Mouse (Mus musculus): Measurements from ENCODE around the gene Limk1.
A peak's percentile ranks its signal among the peaks of the same experiment; 100 is the strongest.

Limk1 gene

DNA sequence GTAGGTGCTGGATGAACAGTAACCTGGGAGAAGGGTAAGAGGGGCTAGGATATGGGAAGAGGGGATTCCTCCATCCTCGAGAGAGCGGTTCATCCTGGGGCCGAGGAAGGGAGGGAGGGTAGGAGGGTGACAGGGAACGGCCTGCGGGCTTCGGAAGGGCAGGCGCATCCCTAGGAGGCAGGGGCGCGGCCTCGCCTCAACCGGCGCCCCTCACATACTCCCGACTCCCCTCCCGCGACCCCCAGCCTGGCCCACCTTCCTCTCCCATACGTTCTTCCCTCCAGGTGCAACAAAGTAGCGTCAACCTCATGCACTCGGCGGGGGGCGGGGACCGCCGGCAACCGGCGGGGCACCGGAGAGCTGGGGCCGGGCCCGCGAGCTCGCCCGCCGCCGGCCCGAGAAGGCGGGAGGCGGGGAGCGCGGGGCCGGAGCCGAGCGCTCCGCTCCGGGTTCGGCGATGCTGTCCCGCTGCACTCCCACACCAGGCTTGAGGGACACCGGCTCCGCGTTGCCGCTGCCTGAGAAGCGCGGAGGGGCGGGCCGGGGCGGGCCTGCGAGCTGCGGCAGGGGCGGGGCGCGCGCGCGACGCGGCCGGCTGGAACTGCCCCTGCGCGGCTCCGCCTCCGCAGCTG lies at the start of gene Limk1:
Gene Limk1, minus strand, starts transcription at position 513 of the 632 bp plus-strand sequence.
- DNase-seq (ENCODE audit: low spot score): no peak

DNA sequence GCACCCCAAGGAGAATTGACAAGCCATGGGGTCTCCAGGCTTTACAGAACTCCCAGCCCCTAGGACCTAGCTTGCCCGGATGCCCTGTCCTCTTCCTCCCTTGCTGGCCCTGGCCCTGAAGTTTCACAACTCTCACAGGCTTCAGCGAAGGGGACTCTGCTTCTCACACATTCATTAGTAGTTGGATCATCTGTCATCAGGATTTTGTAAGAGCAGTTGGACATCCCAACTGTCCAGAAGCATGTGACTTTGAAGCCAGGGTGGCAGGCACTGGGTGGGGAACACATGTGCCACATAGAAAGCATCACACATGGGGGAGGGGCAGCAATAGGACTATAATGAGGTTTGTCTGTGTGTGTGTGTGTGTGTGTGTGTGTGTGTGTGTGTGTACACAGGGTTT lies 46.5 kb upstream of the Limk1 start:
- DNase-seq (ENCODE audit: low spot score): no peak

DNA sequence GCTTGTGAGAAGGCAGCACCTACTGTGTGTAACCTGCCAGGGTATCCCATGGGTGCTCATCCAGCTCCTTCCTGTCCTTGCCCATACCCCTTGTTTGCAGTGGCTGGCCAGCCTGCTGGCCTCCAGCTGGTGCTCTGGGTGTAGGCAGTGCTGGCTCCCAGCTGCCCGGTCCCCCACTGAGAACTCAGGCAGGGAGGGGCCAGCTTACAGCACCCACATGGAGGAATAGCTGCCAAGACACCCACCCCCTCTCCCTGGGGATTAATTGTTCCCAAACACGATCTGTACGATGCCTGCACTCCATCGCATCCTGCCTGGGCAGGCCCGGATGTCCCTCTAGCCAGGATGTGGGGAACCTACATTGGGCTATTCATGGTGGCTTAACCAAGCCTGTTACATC lies 45.7 kb upstream of the Limk1 start:
- DNase-seq (ENCODE audit: low spot score): no peak

DNA sequence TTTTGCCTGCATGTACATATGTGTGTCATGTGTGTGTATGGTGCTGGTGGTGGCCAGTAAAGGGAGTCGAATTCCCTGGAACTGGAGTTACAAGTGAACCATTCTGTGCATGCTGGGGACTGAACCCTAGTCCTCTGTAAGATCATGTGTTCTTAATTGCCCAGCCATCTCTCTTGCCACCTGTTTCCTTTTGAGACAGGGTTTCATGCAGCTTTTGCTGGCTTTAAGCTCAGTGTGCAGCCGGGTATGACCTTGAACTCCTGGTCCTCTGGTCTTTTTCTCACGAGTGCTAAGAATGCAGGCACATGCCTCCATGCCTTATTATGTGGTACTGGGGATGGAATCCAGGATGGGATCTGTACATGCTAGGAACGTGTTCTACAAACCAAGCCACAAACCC lies 44.8 kb upstream of the Limk1 start:
- DNase-seq (ENCODE audit: low spot score): no peak

DNA sequence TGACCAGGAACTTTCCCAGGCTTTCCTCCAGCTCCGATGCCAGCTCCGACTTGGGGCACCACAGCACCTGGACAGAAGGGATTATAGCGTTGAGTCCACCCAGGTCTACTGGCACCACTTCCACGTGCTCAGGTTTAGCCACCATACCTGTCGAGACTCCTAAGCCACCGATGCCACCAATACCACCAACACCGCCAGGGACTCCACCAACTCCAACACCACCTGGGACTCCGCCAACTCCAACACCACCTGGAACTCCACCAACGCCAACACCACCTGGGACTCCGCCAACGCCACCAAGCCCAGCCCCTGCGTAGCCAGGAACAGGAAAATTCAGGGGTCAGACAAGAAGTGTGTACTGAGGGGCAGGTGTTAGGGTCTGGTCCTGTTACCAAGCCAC lies 40.7 kb upstream of the Limk1 start:
- no peak for DNase-seq (ENCODE audit: low spot score)

DNA sequence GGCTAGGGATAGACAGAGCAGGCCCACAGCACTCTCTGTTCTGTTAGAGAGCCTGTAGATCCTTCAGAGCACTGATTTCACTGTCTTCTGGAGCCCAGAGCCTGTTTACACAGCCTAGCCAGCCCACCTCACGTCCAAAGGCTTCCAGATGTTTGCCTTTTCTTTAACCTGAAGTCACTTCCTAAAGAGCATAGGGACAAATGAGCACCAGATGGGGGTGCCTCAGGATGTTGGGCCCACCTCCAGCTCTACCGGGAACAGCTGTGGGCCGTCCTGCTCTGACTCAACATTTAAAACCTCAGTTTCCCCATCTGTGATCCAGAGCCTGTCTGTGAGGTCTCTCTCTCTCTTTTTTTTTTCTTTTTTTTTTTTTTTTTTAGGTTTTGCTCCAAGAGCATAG lies 40.1 kb upstream of the Limk1 start:
- DNase-seq (ENCODE audit: low spot score): no peak

DNA sequence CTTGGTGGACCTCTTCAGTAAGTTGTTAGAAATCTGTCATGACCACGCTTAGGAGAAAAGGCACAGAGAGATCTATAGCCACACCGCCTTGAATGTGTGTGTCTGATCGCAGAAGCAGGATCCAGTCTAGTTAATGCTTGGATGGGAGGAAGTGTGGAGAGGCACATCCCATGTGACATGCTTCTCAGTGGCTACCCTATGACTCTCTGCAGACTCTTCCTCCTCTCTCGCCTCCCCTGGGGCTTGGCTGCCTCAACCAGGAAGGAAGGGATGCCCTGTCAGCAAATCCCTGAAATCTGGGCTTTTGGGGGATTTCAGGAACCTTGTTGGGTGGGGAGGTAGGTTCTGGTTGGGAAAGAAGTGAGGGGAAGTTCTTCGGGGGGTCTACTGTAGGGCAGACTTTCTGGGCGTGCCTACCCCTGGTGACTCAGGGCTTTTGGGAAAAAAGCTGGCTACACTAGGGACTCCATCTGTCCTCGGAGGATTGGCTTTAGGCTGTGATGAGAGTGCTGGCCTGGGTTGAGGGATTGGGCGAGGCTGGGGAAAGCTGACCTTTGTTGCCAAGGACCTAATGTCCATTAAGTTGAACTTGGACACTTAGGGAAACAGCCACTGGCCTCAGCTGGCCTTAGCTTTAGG lies 38.7 kb upstream of the Limk1 start:
- no peak for DNase-seq (ENCODE audit: low spot score)

DNA sequence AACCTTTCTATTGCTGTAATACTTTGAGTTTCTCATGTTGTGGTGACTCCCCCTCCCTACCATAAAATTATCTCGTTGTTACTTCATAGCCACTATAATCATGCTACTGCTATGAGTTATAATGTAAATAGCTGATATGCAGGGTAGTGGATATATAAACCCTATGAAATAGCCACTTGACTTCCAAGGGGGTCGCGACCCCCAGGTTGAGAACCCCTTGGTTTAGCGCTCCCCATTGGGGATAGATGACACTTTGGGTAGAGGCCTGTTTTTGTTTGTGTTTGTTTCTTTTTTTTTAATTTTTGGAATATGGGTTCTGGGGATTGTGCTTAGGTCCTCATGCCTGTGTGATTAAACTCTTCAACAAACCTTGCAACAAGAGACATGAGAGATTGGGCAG lies 36.9 kb upstream of the Limk1 start:
- DNase-seq (ENCODE audit: low spot score): no peak

DNA sequence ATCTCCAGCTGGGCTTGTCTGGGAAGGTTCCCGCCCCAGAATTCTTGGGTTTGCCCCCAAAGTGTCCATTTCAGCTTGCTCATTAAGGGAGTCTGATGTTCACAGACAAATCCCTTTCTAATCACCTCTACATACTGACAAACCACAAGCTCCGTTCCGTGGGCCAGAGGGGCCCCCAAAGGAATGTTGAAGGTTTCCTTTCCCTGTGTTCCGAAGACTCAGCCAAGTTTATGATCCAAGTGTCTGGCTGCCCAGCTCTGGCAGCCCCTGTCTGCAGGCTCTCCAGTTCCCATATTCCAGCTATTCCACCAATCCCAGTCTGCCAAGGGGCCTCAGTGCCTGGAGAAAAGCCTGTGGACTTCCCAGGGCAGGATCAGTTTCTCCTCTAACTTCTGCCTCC lies 31.7 kb upstream of the Limk1 start:
- DNase-seq (ENCODE audit: low spot score): no peak

DNA sequence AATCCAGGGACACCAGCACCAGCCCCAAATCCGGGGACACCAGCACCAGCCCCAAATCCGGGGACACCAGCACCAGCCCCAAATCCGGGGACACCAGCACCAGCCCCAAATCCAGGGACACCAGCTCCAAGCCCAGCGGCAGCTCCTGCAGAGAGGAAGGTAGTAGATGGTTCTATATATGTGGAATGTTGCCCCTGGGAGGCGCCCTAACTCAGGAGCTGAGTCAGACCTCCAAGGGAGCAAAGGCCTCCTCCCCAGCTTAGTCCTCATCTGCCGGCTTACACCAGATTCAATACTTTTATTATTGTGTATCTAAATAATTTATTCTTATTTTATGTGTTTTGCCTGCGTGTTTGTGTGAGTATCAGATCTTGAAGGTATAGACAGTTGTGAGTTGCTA lies 22.7 kb upstream of the Limk1 start:
- no peak for DNase-seq (ENCODE audit: low spot score)

DNA sequence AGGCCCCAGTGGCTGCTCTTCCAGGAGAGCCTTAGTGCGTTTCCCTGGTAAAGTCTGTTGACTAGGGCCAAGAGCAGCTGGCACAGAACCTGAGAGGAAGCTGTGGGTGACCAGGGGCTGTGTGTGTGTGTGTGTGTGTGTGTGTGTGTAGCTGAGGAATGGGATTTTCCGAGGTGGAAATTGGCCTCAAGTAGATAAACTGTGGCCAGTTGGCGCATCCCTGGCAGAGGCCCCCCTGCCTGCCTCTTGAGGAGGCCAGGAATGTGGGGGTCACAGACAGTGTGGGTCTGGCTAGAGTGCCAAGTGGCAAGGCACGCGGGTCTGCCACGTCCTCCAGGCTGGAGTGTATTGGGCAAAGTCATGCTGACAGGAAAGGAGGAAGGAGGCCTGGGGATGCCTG lies 20.9 kb upstream of the Limk1 start:
- no peak for DNase-seq (ENCODE audit: low spot score)

DNA sequence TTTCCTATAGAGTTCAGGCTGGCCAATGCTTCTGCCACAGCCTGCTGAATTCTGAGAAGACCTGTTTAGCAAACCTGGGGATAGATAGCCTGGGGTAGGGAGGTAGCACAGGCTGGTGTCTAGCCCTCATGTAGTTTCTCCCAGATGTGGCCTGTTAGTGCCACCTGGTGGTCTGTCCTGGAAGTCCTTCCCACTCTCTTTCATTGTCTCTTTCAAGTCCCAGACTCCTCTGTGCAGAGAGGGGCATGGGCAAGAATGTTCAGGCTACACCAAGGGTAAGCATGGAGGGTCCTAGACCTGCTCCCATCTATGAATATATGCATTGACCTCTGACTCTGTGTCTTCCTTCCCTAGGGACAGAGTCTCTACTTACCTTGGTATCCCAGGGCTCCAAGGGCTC lies 15.8 kb upstream of the Limk1 start:
- peak; percentile 60 for DNase-seq (ENCODE audit: low spot score)

DNA sequence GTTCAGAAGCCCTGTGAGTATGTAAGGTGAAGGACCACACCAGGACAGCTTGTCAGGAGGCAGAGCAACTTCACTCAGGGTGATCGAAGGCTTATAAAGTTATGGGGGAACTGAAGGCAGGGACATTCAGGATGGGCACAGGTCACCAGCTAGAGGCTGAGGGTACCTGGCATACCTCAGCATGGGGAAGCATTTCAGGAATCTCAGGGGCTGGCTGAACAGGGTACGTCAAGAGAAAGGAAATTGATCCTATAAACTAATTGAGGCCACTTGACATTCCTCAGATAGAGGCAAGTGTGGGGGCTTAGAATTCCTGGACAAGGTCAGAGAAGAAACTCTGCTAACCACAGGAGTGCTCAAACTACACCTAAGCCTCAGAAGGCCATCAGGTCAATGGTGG lies 7.1 kb upstream of the Limk1 start:
- DNase-seq (ENCODE audit: low spot score): no peak

DNA sequence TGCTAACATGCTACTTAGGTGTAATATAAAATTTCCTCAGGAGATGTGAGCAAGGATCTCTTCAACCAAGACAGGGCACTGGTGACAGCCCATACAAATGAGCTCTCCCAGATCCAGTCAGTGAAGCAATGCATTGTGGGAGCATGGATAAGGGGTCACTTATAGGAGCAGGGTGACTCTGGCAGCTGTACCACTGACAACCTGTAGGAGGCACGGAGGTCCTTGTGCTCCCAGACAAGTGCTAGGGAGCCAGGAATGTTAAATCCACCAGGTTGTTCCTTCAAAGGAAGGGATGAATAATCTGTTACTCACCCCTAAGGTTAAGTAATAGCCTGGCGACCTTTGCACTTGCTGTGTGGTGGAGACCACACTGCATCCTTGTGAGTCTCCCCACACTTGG lies 6.7 kb upstream of the Limk1 start:
- no peak for DNase-seq (ENCODE audit: low spot score)

DNA sequence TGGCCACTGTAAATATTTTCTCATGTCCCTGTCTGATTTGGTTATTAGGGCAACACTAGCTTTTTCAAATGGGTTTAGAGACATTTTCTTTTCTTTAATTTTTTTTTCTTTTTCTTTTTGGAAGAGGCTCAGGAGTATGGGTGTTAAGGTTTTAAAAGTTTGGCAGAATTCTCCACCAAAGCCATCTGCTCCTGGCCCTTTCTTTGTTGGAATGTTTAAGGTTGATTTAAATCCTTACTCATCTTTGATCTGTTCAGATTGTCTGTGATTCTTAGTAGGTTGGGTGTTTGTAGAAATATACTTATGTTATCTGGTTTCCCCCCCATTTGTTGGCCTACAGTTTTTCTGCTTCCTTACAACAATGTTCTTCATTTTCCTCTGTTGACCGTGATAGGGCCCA lies 4.3 kb upstream of the Limk1 start:
- DNase-seq (ENCODE audit: low spot score): no peak

DNA sequence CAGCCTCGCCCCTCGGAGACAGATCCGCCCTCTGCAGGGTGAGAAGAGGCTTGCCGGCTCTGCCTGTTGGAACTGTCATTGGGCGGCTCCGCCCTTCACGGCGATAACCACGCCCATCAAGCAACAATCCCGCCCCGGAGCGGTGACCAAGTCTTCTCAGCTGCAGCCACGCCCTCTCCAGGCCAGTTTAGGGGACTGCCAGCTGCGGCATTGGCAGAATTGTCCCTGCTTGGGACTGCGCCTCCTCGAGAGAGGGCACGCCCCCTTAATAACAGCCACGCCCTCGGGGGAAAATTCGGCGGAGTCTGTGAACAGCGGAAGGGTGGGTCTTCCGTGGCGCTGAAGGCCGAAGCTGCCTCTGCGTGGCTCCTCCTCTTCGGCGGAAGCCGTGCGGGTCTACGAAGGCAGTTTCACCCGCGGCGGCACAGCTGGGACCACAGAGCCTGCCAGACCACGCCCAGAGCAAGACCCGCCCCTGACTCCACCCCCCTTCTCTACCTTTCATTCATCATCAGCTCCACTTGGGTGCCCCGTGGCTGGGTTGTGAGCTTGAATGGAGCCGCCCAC lies 403 bp upstream of the Limk1 start:
- DNase-seq (ENCODE audit: low spot score): peak; percentile 99

DNA sequence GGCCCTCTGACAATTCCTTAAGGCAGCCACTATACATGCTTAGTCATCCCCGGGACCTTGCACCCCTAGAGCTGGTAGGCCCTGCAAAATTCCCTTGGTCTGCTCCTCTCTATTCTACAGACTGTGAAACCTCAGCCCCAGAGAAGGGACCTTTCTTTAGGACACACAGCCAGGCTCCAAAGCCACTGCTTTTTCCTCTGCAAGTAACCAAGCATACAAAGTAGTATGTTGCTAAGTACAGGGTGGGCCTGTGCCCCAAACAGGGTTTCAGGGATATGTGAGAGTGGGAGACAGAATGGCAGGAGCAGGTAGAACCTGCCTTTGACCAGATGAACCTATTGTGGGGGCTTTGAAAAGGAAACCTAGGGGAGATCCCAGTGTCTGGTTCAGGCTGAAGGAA lies 1.2 kb downstream of the Limk1 start:
- no peak for DNase-seq (ENCODE audit: low spot score)

DNA sequence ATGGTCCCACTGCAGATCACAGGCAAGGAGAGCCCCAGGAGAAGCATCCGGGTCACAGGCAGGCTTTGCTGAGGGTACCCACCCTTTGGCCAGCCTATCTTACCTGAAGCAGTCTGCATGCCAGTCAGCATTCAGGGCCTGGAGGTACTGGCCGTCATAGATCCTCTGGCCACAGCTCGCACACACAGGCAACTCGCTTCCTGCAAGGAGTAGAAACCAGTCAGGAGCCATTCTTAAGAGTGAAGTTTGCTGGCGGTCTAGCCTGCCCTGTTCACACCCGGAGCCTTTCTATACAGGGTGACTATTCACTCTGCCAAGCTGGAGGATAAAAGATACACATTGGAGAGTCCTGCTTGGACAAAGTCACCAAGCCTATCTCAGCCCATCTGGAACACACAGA lies 1.9 kb downstream of the Limk1 start:
- DNase-seq (ENCODE audit: low spot score): no peak

DNA sequence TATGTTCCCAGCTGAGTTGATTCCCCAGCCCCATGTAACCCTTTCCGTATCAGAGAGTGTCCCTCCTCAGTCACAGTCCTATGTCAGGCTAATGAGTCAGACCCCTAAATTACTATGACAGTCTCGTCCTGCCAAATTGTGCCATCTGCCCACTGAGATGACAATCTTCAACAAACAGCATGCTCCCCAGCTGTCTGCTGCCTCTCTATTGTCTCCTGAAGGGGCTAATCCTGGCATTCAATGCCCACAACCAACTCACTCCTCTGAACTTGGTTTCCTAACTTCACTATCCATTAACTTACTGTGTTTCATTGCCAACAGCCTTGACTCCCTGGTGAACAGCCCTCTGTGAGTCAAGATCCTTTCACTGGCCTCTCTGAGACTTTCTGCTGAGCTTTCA lies 4.0 kb downstream of the Limk1 start:
- no peak for DNase-seq (ENCODE audit: low spot score)

DNA sequence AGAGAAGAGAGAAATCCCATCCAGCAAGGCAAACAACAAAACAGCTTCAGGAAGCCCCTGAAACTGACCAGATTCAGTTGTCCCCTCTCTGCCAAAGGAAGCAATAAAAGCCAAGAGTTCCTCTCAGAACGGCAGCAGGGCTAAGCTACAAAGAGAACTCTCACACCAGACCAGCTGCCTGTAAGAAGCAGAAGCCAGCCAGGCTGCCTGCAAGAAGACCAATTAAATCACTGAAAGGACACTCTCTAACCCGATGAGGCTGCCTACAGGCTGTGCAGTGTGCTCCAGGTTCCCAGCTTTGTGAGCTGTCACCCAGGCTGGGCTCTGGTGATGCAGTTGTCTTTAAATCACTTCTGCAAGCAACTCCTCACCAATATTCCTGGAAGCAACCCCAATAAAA lies 4.6 kb downstream of the Limk1 start:
- no peak for DNase-seq (ENCODE audit: low spot score)

DNA sequence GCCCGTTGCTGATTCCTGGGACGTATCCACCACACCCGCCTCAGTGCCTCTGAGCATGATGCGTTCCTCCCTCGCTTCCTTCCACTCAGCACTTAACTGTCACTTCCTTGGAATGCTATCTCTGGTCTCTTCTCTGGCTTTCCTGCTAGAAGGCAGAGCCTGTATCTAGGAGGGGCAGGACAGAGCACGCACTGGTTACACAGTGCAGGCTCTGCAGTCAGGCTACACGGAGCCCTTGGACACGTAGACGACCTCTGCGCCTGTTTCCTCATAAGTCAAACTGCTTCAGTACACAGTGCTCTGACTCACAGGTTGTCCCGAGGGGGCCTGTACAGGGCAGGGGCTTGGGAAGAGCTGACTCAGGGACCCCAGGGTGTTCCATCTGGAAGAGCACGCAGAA lies 8.2 kb downstream of the Limk1 start:
- no peak for DNase-seq (ENCODE audit: low spot score)

DNA sequence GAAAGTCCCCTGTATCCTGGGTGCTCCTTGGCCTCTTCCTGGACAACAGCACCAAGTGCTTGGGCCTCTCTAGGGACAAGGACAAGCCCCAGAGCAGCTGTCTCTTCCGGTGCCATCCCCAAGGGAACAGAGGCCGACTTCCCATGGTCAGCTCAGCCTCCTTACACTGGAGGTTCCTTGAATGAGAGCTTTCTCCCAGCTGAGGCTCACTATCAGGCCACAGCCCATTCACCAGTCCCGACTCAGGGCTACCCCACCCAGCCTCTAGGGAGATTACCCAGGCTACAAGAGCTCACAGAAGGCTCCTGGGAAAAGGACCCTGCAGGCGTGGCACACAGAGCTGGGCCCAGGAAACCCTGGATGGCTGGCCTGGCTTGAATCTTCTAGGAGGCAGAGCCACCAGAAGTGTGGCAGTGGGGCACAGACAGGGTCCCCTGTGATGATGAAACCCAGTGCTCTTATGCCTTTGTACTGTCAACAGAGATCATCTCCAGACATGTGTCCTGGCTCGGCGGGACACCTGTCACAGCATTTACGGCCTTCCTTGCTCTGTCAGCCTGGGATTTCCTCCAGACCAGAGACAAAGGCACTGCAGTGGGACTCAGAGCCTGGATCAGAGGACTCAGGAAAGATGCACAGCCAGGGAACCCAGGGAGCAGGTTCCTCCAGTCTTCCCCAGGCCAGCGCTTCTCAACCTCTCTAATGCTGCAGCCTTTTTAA lies 9.4 kb downstream of the Limk1 start:
- DNase-seq (ENCODE audit: low spot score): peak; percentile 53

DNA sequence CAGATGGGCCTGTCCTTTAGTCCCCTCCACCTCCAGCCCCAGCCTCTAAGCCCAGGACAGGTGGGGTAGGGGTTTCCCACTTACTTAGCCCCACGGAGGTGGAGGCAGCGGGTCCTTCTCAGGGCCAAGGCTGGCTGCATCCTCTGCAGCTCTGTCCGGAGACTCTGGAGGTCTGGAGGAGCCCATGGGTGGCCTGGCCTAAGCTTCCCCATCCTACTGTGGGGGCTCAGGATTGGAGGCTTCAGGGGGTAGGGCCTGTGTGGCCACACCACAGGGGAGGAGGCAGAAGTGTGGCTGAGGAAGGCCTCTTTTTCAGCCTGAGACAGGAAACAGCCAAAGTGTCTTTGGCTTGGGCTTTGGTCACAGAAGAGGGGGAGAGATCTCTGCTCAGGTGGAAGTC lies 10.4 kb downstream of the Limk1 start:
- DNase-seq (ENCODE audit: low spot score): no peak
